Mouse (Mus musculus) heart, adult 2 months (tissue): ENCODE measurements around the gene Slc38a9.

Source experiments
- CTCF ChIP-seq: fragments of 200-600 bp; IDR thresholded peaks from 2 replicates; pipeline ENCODE4 v1.8.1; 2022; ENCODE audit warnings: antibody characterized with exemption, mild to moderate bottlenecking, moderate library complexity
- EP300 ChIP-seq: fragments of 200-500 bp; IDR thresholded peaks from 2 replicates; pipeline ENCODE4 v1.6.1; 2011; ENCODE audit warnings: low read depth, low read length, control low read depth; ENCODE audit not compliant: insufficient read depth
- POLR2A ChIP-seq: fragments of 200-500 bp; IDR thresholded peaks from 2 replicates; pipeline ENCODE4 v1.6.1; 2011; ENCODE audit warnings: mild to moderate bottlenecking, low read depth, low read length, control low read depth; ENCODE audit not compliant: insufficient read depth

GRCm38 (mm10) chr13:112661687-112662086, 1.1 kb downstream of the Slc38a9 start:
- TF ChIP-seq POLR2A (no peak), CTCF (no peak), EP300 (no peak)
